Mouse (Mus musculus) stomach, postnatal 0 days (tissue): ENCODE results near the gene Nup107.

Experiments
- CTCF ChIP-seq: IDR thresholded peaks from 2 replicates; pipeline ENCODE4 v1.5.1; 2016; ENCODE audit warnings: antibody characterized with exemption, low read depth, mild to moderate bottlenecking, moderate library complexity
- EP300 ChIP-seq: optimal IDR thresholded peaks from 2 replicates; pipeline ENCODE3; 2016; ENCODE audit warnings: antibody characterized with exemption

DNA sequence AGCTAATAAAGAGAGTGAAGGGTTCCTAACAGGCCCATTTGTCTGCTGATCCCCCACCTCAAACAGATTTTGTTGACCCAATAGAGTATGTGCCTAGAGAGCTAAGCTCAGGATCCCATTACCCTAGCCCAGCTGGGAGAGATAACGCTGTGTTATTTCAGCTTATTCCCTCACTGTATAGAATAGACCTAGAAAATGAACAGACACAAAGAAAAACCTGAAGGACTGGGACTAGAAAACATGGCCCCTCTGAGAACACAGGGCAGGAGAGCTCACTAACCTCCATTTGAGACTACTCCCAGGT is 17.7 kb downstream of the Nup107 start:
- no peak for TF ChIP-seq CTCF
- TF ChIP-seq EP300, result no peak
